Mouse (Mus musculus) heart, adult 9 months (tissue): Measurements from ENCODE around the gene Prr19.

Experiments used
- DNase-seq, 2 experiments: peaks; one replicate each; pipeline ENCODE4 v3.0.0; 2022; ENCODE audit warnings: low spot score in 2 of 2

Prr19 gene

GRCm38 (mm10) chr7:25275555-25276298, 25.5 kb upstream of the Prr19 start:
- DNase-seq = peak in 1 of 2 experiments; percentile 15

GRCm38 (mm10) chr7:25277405-25277804, 23.8 kb upstream of the Prr19 start:
- peak in 1 of 2 experiments; percentile 40 for DNase-seq

- DNase-seq = no peak
Observed at GRCm38 (mm10) chr7:25277998-25278340, 23.2 kb upstream of the Prr19 start.

GRCm38 (mm10) chr7:25278341-25279075, 22.7 kb upstream of the Prr19 start:
- peak; percentile 85 to 89 for DNase-seq

- DNase-seq = peak; percentile 88 to 92
Observed at GRCm38 (mm10) chr7:25279076-25279860, 21.9 kb upstream of the Prr19 start.

GRCm38 (mm10) chr7:25279861-25280791, 21.1 kb upstream of the Prr19 start:
- DNase-seq = peak; percentile 78 to 89

GRCm38 (mm10) chr7:25281166-25281733, 20.0 kb upstream of the Prr19 start:
- DNase-seq = peak in 1 of 2 experiments; percentile 35

GRCm38 (mm10) chr7:25281734-25282601, 19.2 kb upstream of the Prr19 start:
- DNase-seq = peak; percentile 96 to 98

GRCm38 (mm10) chr7:25282731-25283211, 18.4 kb upstream of the Prr19 start:
- DNase-seq = peak in 1 of 2 experiments; percentile 67

- no peak for DNase-seq
Observed at GRCm38 (mm10) chr7:25283637-25284036, 17.6 kb upstream of the Prr19 start.

GRCm38 (mm10) chr7:25284171-25284570, 17.0 kb upstream of the Prr19 start:
- DNase-seq = no peak

GRCm38 (mm10) chr7:25284766-25285165, 16.4 kb upstream of the Prr19 start:
- no peak for DNase-seq

- no peak for DNase-seq
Observed at GRCm38 (mm10) chr7:25285511-25286238, 15.5 kb upstream of the Prr19 start.

- no peak for DNase-seq
Observed at GRCm38 (mm10) chr7:25286989-25287388, 14.2 kb upstream of the Prr19 start.

- no peak for DNase-seq
Observed at GRCm38 (mm10) chr7:25288011-25288410, 13.2 kb upstream of the Prr19 start.

GRCm38 (mm10) chr7:25288721-25289120, 12.5 kb upstream of the Prr19 start:
- no peak for DNase-seq

- DNase-seq = no peak
Observed at GRCm38 (mm10) chr7:25289925-25290324, 11.3 kb upstream of the Prr19 start.

GRCm38 (mm10) chr7:25290463-25290862, 10.7 kb upstream of the Prr19 start:
- no peak for DNase-seq

GRCm38 (mm10) chr7:25290911-25291310, 10.3 kb upstream of the Prr19 start:
- no peak for DNase-seq
